Mouse (Mus musculus): ENCODE results near the gene Mgea5. TPM values are rescaled to one million over a fixed set of nuclear protein-coding genes. Genes with fewer than 3 reads are reported as not detected.

Gene Mgea5
- total and polyA plus RNA-seq, 3 experiments, result 54.4 to 67.0 TPM; not detected in 1

- no peak for TF ChIP-seq MYB (IDR thresholded peaks at IDR 0.05; ENCODE audit: low read depth, low read length)
- TF ChIP-seq POLR2AphosphoS5 (IDR thresholded peaks at IDR 0.05; ENCODE audit: borderline replicate concordance, low read depth, low read length), result no peak
- 0 out of 2 replicates have a peak, but pooled peaks have one; percentile 5 for TF ChIP-seq TCF12 (IDR thresholded peaks at IDR 0.05; ENCODE audit: low read depth, low read length)
- no peak for TF ChIP-seq TAL1 (IDR thresholded peaks at IDR 0.05; ENCODE audit: low read length)
- TF ChIP-seq SIN3A (IDR thresholded peaks at IDR 0.05; ENCODE audit: low read length), result peak; percentile 74
Measured at GRCm38 (mm10) chr19:45747028-45747867, 36.4 kb downstream of the Mgea5 start (continued).

DNA sequence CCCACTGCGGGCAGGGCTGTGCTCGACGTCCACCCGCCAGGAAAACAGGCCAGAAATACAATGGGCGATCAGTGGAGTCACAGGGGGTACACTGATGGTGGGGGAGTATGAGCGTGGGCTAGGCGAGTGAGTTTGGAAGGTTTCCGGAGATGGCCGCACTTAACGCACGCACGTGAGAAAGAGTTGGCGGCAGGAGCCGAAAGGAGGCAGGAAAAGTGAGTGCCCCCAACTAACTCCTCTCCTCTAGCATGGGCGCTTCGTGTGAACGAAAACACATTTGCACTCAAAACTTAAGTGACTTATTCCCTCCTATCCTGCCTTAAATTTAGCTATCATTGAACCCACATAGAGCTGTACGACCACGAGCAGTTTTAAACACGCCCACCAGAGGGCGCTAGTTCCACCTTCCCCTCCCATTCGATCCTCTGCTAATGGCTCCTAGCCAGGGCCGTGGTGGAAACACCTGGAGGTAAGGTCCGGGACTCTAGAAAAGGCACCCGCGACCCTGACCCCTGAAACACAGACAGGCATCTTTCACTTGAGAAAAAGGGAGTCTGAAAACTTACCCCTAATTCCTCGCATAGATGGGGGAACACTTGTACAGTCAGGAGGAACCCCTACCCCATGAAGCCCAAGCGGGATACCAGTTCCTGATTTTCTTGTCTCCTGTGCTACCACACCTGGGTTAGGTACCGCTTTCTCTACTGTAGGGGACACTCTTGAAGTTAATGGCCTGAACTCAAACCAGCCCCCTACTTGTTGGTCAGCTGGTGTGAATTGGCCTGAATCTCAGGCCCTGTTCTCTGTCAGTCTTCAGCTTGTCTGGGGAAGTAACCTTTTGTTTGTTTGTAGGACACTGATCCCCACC, 37.2 kb downstream of the Mgea5 start:
- no peaks in the 10 kb centered on the region for H3K27me3 ChIP-seq (ENCODE audit: control insufficient read depth in 1 of 2, insufficient read depth in 2 of 2, low read length in 2 of 2)
- DNase-seq (ENCODE audit: low read depth, low spot score), result peak; percentile 90
- peaks cover 14% of the 10 kb centered on the region for H3K79me2 ChIP-seq (ENCODE audit: control insufficient read depth, insufficient read depth, low read length, poor library complexity)
- H3K9me3 ChIP-seq (replicated peaks; ENCODE audit: insufficient read depth, low read length), result no peaks in the 10 kb centered on the region
- no peak overlapping the region for H3K27ac ChIP-seq (ENCODE audit: control insufficient read depth, low read depth, low read length)
- peaks cover 4 to 10% of the 10 kb centered on the region in 2 experiments; a peak in 3 of 4 replicates for H3K36me3 ChIP-seq (ENCODE audit: control insufficient read depth in 1 of 2, insufficient read depth in 2 of 2, low read length in 2 of 2)
- no peak overlapping the region for H3K9ac ChIP-seq (ENCODE audit: control insufficient read depth, low read depth, low read length, poor library complexity, severe bottlenecking)
- TF ChIP-seq SMC3 (IDR thresholded peaks at IDR 0.05; ENCODE audit: low read depth, low read length), result peak; percentile 80
- peak; percentile 43 for TF ChIP-seq RAD21 (IDR thresholded peaks at IDR 0.05; ENCODE audit: low read depth, low read length)
- no peak for TF ChIP-seq POLR2AphosphoS5 (IDR thresholded peaks at IDR 0.05; ENCODE audit: borderline replicate concordance, low read depth, low read length)
- TF ChIP-seq MAFK (IDR thresholded peaks at IDR 0.05; ENCODE audit: borderline replicate concordance, low read depth, low read length), result no peak
- no peak for TF ChIP-seq ZNF384 (IDR thresholded peaks at IDR 0.05; ENCODE audit: low read depth, low read length)
- peak; percentile 94 to 99 (median 97) for TF ChIP-seq CTCF (IDR thresholded peaks at IDR 0.05 in 2 of 3, conservative IDR thresholded peaks at IDR 0.05 in 1 of 3; ENCODE audit: control insufficient read depth in 1 of 3, insufficient read depth in 1 of 3, low read depth in 2 of 3, low read length in 3 of 3, poor library complexity in 1 of 3, severe bottlenecking in 1 of 3)
- TF ChIP-seq JUND (IDR thresholded peaks at IDR 0.05; ENCODE audit: low read depth, low read length), result no peak
- TF ChIP-seq POLR2A (IDR thresholded peaks at IDR 0.05; ENCODE audit: control insufficient read depth in 1 of 2, insufficient read depth in 1 of 2, low read depth in 1 of 2, low read length in 2 of 2, poor library complexity in 1 of 2), result no peak; a peak in 1 of 4 replicates
- H3K4me3 ChIP-seq (ENCODE audit: control insufficient read depth in 1 of 2, insufficient read depth in 1 of 2, low read depth in 2 of 2, low read length in 2 of 2), result no peak overlapping the region
- H3K4me1 ChIP-seq (ENCODE audit: control insufficient read depth in 1 of 2, insufficient read depth in 2 of 2, low read length in 2 of 2), result peaks cover 0 to 8% of the 10 kb centered on the region in 2 experiments; a peak in 2 of 4 replicates

- no peaks in the 10 kb centered on the region for H3K9me3 ChIP-seq (replicated peaks; ENCODE audit: insufficient read depth, low read length)
- no peak for DNase-seq (ENCODE audit: low read depth, low spot score)
- no peak overlapping the region for H3K9ac ChIP-seq (ENCODE audit: control insufficient read depth, low read depth, low read length, poor library complexity, severe bottlenecking)
- TF ChIP-seq USF2 (IDR thresholded peaks at IDR 0.05; ENCODE audit: borderline replicate concordance in 1 of 2, insufficient read depth in 1 of 2, low read depth in 1 of 2, low read length in 2 of 2) (no peak), NELFE (IDR thresholded peaks at IDR 0.05; ENCODE audit: low read depth, low read length) (no peak), KAT2A (conservative IDR thresholded peaks at IDR 0.05; ENCODE audit: low read depth, low read length) (no peak), MAFK (IDR thresholded peaks at IDR 0.05; ENCODE audit: borderline replicate concordance, low read depth, low read length) (no peak), POLR2AphosphoS2 (IDR thresholded peaks at IDR 0.05; ENCODE audit: low read length) (no peak), ZNF384 (IDR thresholded peaks at IDR 0.05; ENCODE audit: low read depth, low read length) (no peak), GATA1 (IDR thresholded peaks at IDR 0.05; ENCODE audit: low read depth, low read length) (no peak), MAX (IDR thresholded peaks at IDR 0.05; ENCODE audit: low read length) (no peak), RCOR1 (IDR thresholded peaks at IDR 0.05; ENCODE audit: low read depth, low read length) (no peak)
- peaks cover 2 to 10% of the 10 kb centered on the region in 2 experiments; a peak in 2 of 4 replicates for H3K36me3 ChIP-seq (ENCODE audit: control insufficient read depth in 1 of 2, insufficient read depth in 2 of 2, low read length in 2 of 2)
- no peak overlapping the region for H3K4me3 ChIP-seq (ENCODE audit: control insufficient read depth in 1 of 2, insufficient read depth in 1 of 2, low read depth in 2 of 2, low read length in 2 of 2)
- no peak overlapping the region for H3K27ac ChIP-seq (ENCODE audit: control insufficient read depth, low read depth, low read length)
- H3K27me3 ChIP-seq (ENCODE audit: control insufficient read depth in 1 of 2, insufficient read depth in 2 of 2, low read length in 2 of 2), result no peaks in the 10 kb centered on the region
- peaks cover 0 to 8% of the 10 kb centered on the region in 2 experiments; a peak in 2 of 4 replicates for H3K4me1 ChIP-seq (ENCODE audit: control insufficient read depth in 1 of 2, insufficient read depth in 2 of 2, low read length in 2 of 2)
- H3K79me2 ChIP-seq (ENCODE audit: control insufficient read depth, insufficient read depth, low read length, poor library complexity), result peaks cover 14% of the 10 kb centered on the region
Measured at GRCm38 (mm10) chr19:45745344-45746152, 38.1 kb downstream of the Mgea5 start.

All from MEL (cell line).